Mouse (Mus musculus): ENCODE results near the gene Dnajc5.

Gene Dnajc5

GRCm38 (mm10) chr2:181572921-181573920, 52.9 kb downstream of the Dnajc5 start:
- no peak for DNase-seq (ENCODE audit: extremely low spot score)

- DNase-seq (ENCODE audit: extremely low spot score) = no peak
Measured at GRCm38 (mm10) chr2:181573961-181574360, 53.7 kb downstream of the Dnajc5 start.

GRCm38 (mm10) chr2:181574921-181575545, 54.7 kb downstream of the Dnajc5 start:
- no peak for DNase-seq (ENCODE audit: extremely low spot score)

GRCm38 (mm10) chr2:181576613-181577012, 56.3 kb downstream of the Dnajc5 start:
- no peak for DNase-seq (ENCODE audit: extremely low spot score)

GRCm38 (mm10) chr2:181577126-181577525, 56.8 kb downstream of the Dnajc5 start:
- no peak for DNase-seq (ENCODE audit: extremely low spot score)

DNA sequence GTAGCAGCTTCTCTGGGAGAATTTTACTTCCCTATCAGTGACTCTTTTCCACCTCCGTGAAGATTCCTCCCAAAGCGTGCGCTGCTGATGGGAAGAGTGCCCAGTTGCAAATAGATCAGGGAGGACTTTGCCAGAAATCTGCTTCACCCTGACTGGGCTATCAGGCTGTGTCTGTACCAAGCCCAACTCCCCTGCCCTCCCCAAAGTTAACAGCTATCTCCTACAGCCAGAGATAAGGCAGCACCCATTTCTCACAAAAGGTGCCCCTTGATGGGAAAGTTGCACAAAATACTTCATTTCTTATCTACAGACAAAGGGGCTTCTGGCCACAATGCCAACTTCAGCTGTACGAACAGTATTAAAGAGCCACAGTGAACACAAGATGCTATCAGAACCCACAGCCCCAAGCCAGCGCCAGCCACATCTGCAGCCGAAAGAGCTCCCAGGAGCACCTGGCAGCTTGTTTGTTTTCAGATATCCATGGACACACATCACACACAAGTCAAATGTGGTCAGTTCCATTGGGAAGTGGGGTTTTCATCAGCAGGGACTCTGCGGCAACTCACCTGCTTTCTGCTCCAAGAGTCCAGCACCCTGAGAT, 57.8 kb downstream of the Dnajc5 start:
- DNase-seq (ENCODE audit: extremely low spot score) = no peak

DNA sequence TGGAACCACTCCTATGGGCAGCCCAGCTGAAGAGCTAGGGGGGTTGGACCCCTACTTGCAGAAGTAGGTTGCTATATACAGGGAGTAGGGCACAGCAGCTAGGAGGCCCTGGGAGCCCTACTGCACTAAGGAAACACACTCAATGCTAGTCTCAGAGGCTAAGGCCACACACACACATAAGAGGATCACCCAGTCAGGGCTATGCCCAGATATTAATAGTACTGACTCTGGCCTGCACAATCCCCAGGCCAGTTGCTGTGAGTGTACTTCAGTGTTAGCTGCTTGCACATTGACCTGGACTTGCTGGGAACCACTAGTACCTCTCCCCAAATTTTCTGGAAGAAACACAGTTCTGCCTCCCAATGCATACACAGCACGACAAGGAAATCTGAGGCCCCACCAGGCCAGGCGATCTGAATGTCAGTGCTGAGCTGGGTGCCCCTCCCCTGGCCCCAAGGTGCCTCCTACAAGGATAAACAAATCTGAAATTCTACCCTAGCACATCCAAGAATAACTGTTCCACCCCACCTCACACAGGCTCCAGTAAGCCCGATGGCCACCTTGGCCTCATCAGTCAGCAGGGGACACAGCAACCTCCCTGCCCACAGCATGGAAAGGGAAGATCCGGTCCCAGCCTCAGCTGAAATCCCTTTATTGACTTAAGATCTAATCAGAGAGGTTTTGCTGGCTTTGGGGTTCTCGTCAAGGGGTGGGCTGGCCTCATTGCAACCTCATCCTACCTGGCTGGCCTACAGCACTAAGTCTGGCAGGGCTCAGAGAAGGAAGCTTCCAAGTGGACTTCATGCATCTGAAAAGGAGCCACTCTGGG, 58.7 kb downstream of the Dnajc5 start:
- DNase-seq (ENCODE audit: extremely low spot score) = no peak

GRCm38 (mm10) chr2:181579681-181580080, 59.4 kb downstream of the Dnajc5 start:
- DNase-seq (ENCODE audit: extremely low spot score) = no peak

DNA sequence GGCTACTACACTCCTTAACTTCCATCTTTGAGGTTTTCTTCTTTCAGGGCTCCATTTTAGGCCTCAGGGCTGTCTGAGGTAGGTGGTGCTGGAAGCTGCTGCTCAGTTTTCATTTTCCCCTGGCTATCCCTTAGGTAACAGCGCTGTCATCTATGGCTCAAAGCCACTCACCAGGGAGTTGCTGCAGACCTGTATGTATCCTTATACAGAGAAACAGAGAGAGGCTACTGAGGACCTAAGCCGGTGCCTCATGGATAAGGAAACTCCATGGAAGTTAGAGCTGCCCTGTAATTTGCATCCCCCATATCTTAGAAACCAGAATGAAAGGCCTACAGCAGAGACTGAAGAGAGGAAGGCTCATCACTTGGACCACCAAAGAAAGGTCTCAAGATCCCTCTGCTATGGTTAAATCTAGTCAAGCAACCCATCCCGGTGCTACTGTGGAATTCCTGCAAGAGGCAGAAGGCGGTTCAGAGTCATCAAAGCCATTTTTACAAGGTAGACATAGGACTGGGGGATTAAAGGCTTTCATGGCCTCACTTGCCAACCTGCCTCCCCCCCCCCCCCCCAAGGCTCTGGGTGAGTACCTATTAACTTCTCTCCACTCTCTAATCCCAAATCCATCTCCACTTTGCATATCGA, 60.0 kb downstream of the Dnajc5 start:
- DNase-seq (ENCODE audit: extremely low spot score) = no peak

GRCm38 (mm10) chr2:181581016-181581401, 60.7 kb downstream of the Dnajc5 start:
- DNase-seq (ENCODE audit: extremely low spot score) = peak; percentile 79

DNA sequence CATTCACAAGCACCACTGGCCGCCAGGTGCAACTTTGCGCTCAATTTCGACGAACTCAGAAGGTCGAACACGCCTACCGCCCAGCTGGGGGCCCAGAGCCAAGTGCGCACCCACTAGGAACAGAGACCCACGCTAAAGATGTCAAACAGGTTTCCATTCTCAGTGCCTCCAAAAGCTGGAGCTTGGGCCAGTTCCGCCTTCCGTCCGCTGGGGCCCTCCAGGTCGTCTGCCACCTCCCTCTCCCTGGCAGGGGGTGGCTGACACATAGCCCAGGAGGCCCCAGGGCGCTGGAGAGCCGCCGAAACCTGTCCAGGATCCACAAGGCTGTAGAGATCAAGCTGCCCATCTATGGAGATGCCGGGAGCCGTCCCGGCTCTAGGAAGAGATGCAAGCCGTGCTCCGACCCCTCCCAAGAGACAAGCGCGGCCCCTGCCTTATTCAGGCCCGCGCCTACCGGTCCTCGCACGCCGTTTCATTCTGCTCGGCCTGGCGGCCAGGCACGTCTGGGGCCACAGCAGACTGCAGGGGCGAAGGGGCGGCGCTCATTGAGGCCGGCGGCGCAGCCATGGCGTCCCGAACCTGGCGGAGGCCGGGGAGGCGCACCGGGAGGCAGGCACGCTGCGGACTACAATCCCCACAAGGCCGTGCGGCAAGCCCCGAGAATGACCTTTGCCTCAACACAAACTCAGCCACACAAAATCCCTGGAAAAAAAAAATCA, 61.3 kb downstream of the Dnajc5 start:
- DNase-seq (ENCODE audit: extremely low spot score) = peak; percentile 83

DNA sequence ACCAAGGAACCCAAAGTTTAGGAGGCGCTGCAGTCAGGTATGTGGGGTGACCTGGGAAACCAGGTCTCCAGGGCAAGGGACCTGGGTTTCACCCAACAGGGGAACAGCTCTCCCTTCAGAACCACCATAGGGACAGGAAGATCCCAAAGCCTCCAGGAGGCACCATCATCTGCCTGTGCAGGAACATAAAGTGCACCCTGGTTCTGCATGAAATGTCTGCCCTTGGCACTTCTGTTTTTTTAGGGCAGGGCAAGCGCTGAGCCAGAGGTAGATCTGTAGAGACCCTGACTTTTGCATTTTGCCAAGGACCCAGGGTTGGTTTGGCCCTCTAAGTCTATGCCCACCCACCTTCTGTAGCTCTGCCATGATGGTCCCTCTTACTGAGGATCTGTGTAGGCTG, 62.1 kb downstream of the Dnajc5 start:
- no peak for DNase-seq (ENCODE audit: extremely low spot score)

DNA sequence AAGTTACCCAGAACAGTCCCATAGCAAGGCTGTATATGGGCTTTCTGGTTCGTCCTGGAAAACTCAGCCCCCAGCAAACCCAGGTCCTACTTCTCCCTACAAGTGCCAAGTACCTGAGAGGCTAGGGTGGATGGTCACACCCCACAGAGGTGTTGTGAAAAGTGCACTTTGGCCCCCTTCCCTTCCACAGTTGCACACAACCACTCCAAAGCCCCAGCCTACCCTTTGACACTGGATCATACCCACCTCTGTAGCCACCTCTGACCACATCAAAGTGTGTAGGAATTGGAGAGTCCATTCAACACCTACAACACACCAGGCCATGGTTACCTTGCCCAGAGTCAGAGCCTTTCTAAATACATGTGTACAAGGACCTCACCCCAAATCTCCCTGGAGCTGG, 62.7 kb downstream of the Dnajc5 start:
- no peak for DNase-seq (ENCODE audit: extremely low spot score)

DNA sequence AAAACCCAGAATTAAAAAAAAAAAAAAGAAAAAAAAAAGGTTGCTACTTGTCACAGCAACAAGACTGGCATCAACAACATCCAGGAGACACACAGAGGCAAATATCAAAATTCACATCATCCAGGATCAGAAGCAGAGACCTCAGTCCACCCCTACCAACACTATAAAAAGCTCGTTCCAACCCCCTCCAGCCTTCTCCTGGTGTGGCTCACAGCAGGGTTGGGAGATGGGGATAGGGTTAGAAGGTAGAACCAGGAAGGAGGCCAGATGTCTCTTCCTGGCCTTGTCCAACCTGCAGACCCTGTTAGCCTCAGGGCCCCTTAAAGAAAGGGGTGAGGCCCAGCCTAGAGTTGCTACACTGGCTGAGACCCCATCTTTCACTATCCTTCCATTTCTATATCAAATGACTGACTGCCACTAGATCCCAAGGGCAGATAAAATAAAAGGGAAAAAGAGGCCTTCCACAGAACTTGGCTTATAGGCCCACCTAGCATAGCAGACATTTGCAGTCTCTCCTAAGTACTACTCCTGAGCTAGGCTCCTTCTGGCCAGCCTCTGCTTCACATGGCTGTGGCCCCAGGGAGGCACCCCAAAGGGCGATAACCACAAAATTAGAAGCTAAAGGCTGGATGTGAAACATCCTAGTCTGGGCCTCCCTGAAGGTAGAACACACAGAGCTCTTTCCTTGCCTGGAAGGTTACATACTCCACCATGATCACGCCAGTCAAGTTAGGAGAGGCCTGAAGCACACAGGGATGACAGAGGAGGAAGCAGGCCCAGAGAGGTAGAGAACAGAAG, 63.4 kb downstream of the Dnajc5 start:
- DNase-seq (ENCODE audit: extremely low spot score) = no peak

GRCm38 (mm10) chr2:181584411-181584942, 64.2 kb downstream of the Dnajc5 start, which contains the start of gene Uckl1:
TSS of gene Uckl1 (minus strand) at chr2:181584892.
- DNase-seq (ENCODE audit: extremely low spot score) = no peak

DNA sequence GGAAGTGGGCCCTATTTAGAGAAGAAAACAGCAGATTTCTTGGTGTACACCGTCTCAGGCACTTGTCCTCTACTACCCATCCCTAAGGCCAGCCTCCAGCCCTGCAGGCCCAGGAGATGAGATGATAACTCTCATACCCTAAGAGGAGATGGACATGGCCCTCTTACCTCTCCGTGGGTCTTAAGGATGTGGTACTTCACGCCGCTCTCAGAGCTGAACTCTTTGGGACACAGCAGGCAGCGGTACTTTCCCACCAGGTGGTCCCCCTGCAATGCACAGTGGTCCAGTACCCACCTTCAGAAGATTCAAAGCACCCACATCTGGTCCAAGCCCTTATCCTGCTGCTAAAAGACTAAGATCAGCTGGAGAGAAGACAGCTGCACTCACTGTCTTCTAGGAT, 65.2 kb downstream of the Dnajc5 start:
- DNase-seq (ENCODE audit: extremely low spot score) = no peak

GRCm38 (mm10) chr2:181586124-181586523, 65.8 kb downstream of the Dnajc5 start:
- DNase-seq (ENCODE audit: extremely low spot score) = no peak

DNA sequence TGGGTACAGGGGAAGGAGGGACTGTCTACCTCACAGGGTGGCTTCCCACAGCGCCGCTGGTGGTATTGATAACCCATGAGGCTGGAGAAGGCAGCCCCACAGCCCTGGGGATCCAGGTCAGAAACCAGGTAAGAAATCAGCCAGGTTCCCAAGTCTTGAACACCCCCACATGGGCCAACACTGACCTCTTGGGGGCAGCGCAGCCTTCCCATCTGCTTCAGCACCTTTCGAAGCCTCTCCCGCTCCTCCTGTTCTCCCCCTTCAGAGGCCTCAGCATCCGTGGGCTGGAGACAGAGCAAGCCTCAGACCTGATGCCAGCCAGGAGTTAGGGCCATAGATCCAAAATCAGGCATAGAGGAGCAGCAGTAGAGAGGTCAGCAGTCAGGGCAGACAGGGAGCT, 67.5 kb downstream of the Dnajc5 start:
- DNase-seq (ENCODE audit: extremely low spot score) = no peak

DNA sequence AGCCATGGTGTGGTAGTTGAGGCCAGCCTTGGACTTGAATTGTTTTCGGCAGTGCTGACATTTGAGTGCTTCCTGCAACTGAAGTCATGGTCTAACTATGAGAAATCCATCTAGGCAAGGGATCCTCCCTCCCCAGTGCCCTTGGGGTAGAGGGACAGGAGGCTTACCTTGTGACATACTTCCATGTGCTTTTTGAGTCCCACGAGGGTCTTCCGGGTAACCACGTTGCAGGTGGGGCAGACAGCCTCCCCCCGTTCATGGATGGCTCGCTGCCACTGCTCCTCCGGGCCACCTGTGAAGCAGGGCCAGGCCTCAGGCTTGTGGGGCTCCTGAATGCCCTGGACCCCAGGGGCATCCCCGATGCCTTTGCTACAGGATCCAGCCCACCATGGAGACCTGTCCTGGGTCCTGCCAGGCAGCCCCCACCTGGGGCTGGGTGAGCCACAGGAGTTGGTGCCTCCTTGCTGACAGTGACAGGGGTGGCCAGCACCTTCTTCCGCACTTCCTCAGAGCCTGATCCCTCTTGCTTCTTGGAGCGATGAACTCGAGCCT, 68.0 kb downstream of the Dnajc5 start:
- DNase-seq (ENCODE audit: extremely low spot score) = no peak
